Mouse (Mus musculus): ENCODE results near the gene Fto. TPM values are rescaled to one million over a fixed set of nuclear protein-coding genes. Genes with fewer than 3 reads are reported as not detected.

Fto gene
- total RNA-seq, 2 experiments from 2014 or later, result 146 to 151 TPM

- Histone ChIP-seq H3K27ac (no peak overlapping the region), H3K4me3 (no peak overlapping the region)
- no peak for TF ChIP-seq CTCF (conservative IDR thresholded peaks at IDR 0.05)
- no peak for DNase-seq (ENCODE audit: low spot score in 2 of 2)
Measured at GRCm38 (mm10) chr8:91467463-91467862, 154.1 kb downstream of the Fto start.

- H3K27ac ChIP-seq, result no peak overlapping the region
- H3K4me3 ChIP-seq, result no peak overlapping the region
- no peak for TF ChIP-seq CTCF (conservative IDR thresholded peaks at IDR 0.05)
- no peak for DNase-seq (ENCODE audit: low spot score in 2 of 2)
Measured at GRCm38 (mm10) chr8:91467881-91468534, 154.7 kb downstream of the Fto start.

GRCm38 (mm10) chr8:91469441-91469840, 156.1 kb downstream of the Fto start:
- Histone ChIP-seq H3K27ac (no peak overlapping the region), H3K4me3 (no peak overlapping the region)
- no peak for TF ChIP-seq CTCF (conservative IDR thresholded peaks at IDR 0.05)
- no peak for DNase-seq (ENCODE audit: low spot score in 2 of 2)

- Histone ChIP-seq H3K4me3 (no peak overlapping the region), H3K27ac (no peak overlapping the region)
- TF ChIP-seq CTCF (conservative IDR thresholded peaks at IDR 0.05), result no peak
- DNase-seq (ENCODE audit: low spot score in 2 of 2), result peak in 1 of 2 experiments; percentile 16
Measured at GRCm38 (mm10) chr8:91474731-91475279, 161.5 kb downstream of the Fto start.

GRCm38 (mm10) chr8:91476988-91477387, 163.7 kb downstream of the Fto start:
- H3K4me3 ChIP-seq, result no peak overlapping the region
- DNase-seq (ENCODE audit: low spot score in 2 of 2), result no peak
- H3K27ac ChIP-seq, result no peak overlapping the region
- no peak for TF ChIP-seq CTCF (conservative IDR thresholded peaks at IDR 0.05)

- Histone ChIP-seq H3K4me3 (no peak overlapping the region), H3K27ac (no peak overlapping the region)
- no peak for DNase-seq (ENCODE audit: low spot score in 2 of 2)
- no peak for TF ChIP-seq CTCF (conservative IDR thresholded peaks at IDR 0.05)
Measured at GRCm38 (mm10) chr8:91477471-91477870, 164.1 kb downstream of the Fto start.

- DNase-seq (ENCODE audit: low spot score in 2 of 2), result no peak
- TF ChIP-seq CTCF (conservative IDR thresholded peaks at IDR 0.05), result no peak
- no peak overlapping the region for H3K27ac ChIP-seq
- H3K4me3 ChIP-seq, result no peak overlapping the region
Measured at GRCm38 (mm10) chr8:91482511-91482910, 169.2 kb downstream of the Fto start.

GRCm38 (mm10) chr8:91486394-91486793, 173.1 kb downstream of the Fto start:
- DNase-seq (ENCODE audit: low spot score in 2 of 2), result no peak
- Histone ChIP-seq H3K4me3 (no peak overlapping the region), H3K27ac (no peak overlapping the region)
- no peak for TF ChIP-seq CTCF (conservative IDR thresholded peaks at IDR 0.05)

GRCm38 (mm10) chr8:91487456-91487855, 174.1 kb downstream of the Fto start:
- no peak for TF ChIP-seq CTCF (conservative IDR thresholded peaks at IDR 0.05)
- H3K27ac ChIP-seq, result no peak overlapping the region
- H3K4me3 ChIP-seq, result no peak overlapping the region
- DNase-seq (ENCODE audit: low spot score in 2 of 2), result no peak

GRCm38 (mm10) chr8:91488086-91488783, 174.9 kb downstream of the Fto start:
- Histone ChIP-seq H3K27ac (no peak overlapping the region), H3K4me3 (no peak overlapping the region)
- peak; percentile 97 for TF ChIP-seq CTCF (conservative IDR thresholded peaks at IDR 0.05)
- peak; percentile 68 to 84 for DNase-seq (ENCODE audit: low spot score in 2 of 2)

GRCm38 (mm10) chr8:91488784-91489450, 175.6 kb downstream of the Fto start:
- Histone ChIP-seq H3K4me3 (no peak overlapping the region), H3K27ac (no peak overlapping the region)
- no peak for TF ChIP-seq CTCF (conservative IDR thresholded peaks at IDR 0.05)
- DNase-seq (ENCODE audit: low spot score in 2 of 2), result no peak

- TF ChIP-seq CTCF (conservative IDR thresholded peaks at IDR 0.05), result no peak
- Histone ChIP-seq H3K27ac (no peak overlapping the region), H3K4me3 (no peak overlapping the region)
- DNase-seq (ENCODE audit: low spot score in 2 of 2), result no peak
Measured at GRCm38 (mm10) chr8:91490065-91490464, 176.7 kb downstream of the Fto start.

GRCm38 (mm10) chr8:91493373-91493772, 180.0 kb downstream of the Fto start:
- no peak for DNase-seq (ENCODE audit: low spot score in 2 of 2)
- no peak overlapping the region for H3K4me3 ChIP-seq
- no peak overlapping the region for H3K27ac ChIP-seq
- TF ChIP-seq CTCF (conservative IDR thresholded peaks at IDR 0.05), result no peak

Data from layer of hippocampus, adult 2 months (tissue).